Mouse (Mus musculus): ENCODE results near the gene Defa34.
"Not testable (repeated sequence)": the region's sequence is repeated elsewhere in the genome, so short reads cannot be mapped to it uniquely, and the experiment has no call there.

GRCm38 (mm10) chr8:21703545-21703944 lies 37.9 kb downstream of the Defa34 start, which contains the start of gene AY761184:
- not testable (repeated sequence) for TF ChIP-seq GATA1, TAL1 (IDR thresholded peaks at IDR 0.05; ENCODE audit: low read length)

All from erythroblast, embryonic 14.5 days (primary cell).